Mouse (Mus musculus): ENCODE data around the gene 4933407L21Rik. TPM values are rescaled to one million over a fixed set of nuclear protein-coding genes. Genes with fewer than 3 reads are reported as not detected.

The 4933407L21Rik gene
- polyA plus RNA-seq, 1 experiment from 2014 or later: 0.29 TPM

DNA sequence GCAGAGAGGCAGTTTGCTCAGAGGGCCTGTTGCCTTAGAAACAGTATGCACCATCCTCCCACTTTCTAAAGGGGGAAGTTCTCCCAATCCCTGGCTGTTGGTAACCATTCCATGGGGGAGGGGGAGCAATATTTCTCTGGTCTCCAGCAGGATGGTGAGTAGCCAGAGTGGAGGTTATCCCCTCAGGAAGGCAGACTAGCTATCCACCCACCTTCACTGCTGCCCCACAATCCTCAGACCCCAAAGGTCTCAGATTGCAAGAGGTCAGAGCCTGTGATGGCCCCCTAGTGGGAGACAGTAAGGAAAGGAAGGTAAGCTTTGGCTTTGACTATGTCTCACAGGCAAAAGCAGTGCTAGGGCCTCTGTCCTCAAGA lies 28.9 kb upstream of the 4933407L21Rik start:
- Histone ChIP-seq H3K27me3 (no peaks in the 10 kb centered on the region), H3K4me2 (replicated peaks) (no peak overlapping the region), H3K9me3 (no peaks in the 10 kb centered on the region), H3K36me3 (peaks cover 16% of the 10 kb centered on the region), H3K9ac (no peak overlapping the region), H3K4me1 (peaks cover 64% of the 10 kb centered on the region), H3K27ac (no peak overlapping the region), H3K4me3 (no peak overlapping the region)
- no peak for ATAC-seq (ENCODE audit: insufficient number of reproducible peaks, insufficient read depth, low FRiP score, low TSS enrichment)

GRCm38 (mm10) chr1:85900521-85901333 lies 27.6 kb upstream of the 4933407L21Rik start:
- Histone ChIP-seq H3K27ac (peak overlapping the region; percentile 31; the same call in 1 of the 2 replicates), H3K9me3 (no peaks in the 10 kb centered on the region), H3K36me3 (peaks cover 28% of the 10 kb centered on the region), H3K4me1 (peaks cover 62% of the 10 kb centered on the region), H3K4me2 (replicated peaks) (no peak overlapping the region), H3K9ac (no peak overlapping the region), H3K4me3 (no peak overlapping the region), H3K27me3 (no peaks in the 10 kb centered on the region)
- WGBS: 72% methylated on average over 7 of the region's 7 CpGs
- ATAC-seq (ENCODE audit: insufficient number of reproducible peaks, insufficient read depth, low FRiP score, low TSS enrichment): no peak

DNA sequence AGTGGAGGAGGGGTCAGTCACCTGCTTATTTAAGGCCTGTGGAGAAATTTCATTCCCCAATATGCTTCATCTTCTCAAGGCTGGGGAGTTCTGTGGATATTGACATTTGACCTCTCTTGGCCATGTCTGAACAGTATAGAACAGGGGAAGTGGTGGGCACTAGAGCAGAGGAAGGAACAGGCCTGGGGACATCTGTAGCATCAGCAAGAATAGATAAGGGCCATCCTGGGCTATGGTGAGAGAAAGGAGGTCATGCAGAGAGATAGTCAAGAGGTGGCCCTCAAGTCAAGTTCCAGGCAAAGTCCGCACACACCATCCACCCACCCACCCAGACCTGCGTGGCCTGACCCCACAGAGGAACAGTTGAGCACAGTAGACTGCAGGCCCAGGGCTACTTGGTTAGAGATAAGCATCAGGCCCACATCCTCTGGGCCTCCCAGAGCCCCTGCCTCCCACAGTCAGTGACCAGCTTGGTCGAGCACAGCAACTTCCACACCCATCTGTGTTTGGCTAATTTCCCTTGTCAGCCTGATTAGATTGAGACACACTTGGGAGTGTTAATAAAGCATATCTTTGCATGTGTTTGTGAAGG lies 26.7 kb upstream of the 4933407L21Rik start:
- Histone ChIP-seq H3K9ac (no peak overlapping the region), H3K4me2 (replicated peaks) (peak overlapping the region; percentile 9; the same call in 1 of the 2 replicates), H3K36me3 (peaks cover 37% of the 10 kb centered on the region), H3K9me3 (no peaks in the 10 kb centered on the region), H3K27me3 (no peaks in the 10 kb centered on the region), H3K27ac (0 out of 2 replicates have a peak overlapping the region, but pooled peaks have one; percentile 13), H3K4me3 (no peak overlapping the region), H3K4me1 (peaks cover 54% of the 10 kb centered on the region)
- whole genome bisulfite sequencing: 61% methylated on average over 3 of the region's 3 CpGs
- peak; percentile 2; the same call in 1 of the 2 replicates for ATAC-seq (ENCODE audit: insufficient number of reproducible peaks, insufficient read depth, low FRiP score, low TSS enrichment)

- H3K27ac ChIP-seq: no peak overlapping the region
- H3K4me1 ChIP-seq: peaks cover 48% of the 10 kb centered on the region
- no peak overlapping the region for H3K4me2 ChIP-seq (replicated peaks)
- no peaks in the 10 kb centered on the region for H3K9me3 ChIP-seq
- no peaks in the 10 kb centered on the region for H3K27me3 ChIP-seq
- 40% methylated on average over 7 of the region's 7 CpGs for WGBS
- H3K36me3 ChIP-seq: peaks cover 42% of the 10 kb centered on the region
- H3K9ac ChIP-seq: no peak overlapping the region
- peak; percentile 54; the same call in 1 of the 2 replicates for ATAC-seq (ENCODE audit: insufficient number of reproducible peaks, insufficient read depth, low FRiP score, low TSS enrichment)
- H3K4me3 ChIP-seq: no peak overlapping the region
Observed at GRCm38 (mm10) chr1:85902108-85902561, 26.1 kb upstream of the 4933407L21Rik start.

- no peak overlapping the region for H3K4me2 ChIP-seq (replicated peaks)
- H3K36me3 ChIP-seq: peaks cover 72% of the 10 kb centered on the region
- H3K9me3 ChIP-seq: no peaks in the 10 kb centered on the region
- peaks cover 6% of the 10 kb centered on the region for H3K4me1 ChIP-seq
- no peaks in the 10 kb centered on the region for H3K27me3 ChIP-seq
- no peak overlapping the region for H3K4me3 ChIP-seq
- WGBS: 92% methylated on average over 12 of the region's 12 CpGs
- H3K27ac ChIP-seq: no peak overlapping the region
- no peak overlapping the region for H3K9ac ChIP-seq
- no peak; the same call in 1 of the 2 replicates for ATAC-seq (ENCODE audit: insufficient number of reproducible peaks, insufficient read depth, low FRiP score, low TSS enrichment)
Observed at GRCm38 (mm10) chr1:85906892-85907291, 21.4 kb upstream of the 4933407L21Rik start.

- WGBS: 68% methylated on average over 13 of the region's 13 CpGs
- no peak overlapping the region for H3K4me3 ChIP-seq
- H3K27ac ChIP-seq: no peak overlapping the region
- no peak for ATAC-seq (ENCODE audit: insufficient number of reproducible peaks, insufficient read depth, low FRiP score, low TSS enrichment)
- no peak overlapping the region for H3K4me2 ChIP-seq (replicated peaks)
- no peak overlapping the region for H3K9ac ChIP-seq
- peaks cover 60% of the 10 kb centered on the region for H3K36me3 ChIP-seq
- no peaks in the 10 kb centered on the region for H3K4me1 ChIP-seq
- no peaks in the 10 kb centered on the region for H3K27me3 ChIP-seq
- H3K9me3 ChIP-seq: no peaks in the 10 kb centered on the region
Observed at GRCm38 (mm10) chr1:85908754-85909590, 19.3 kb upstream of the 4933407L21Rik start.

DNA sequence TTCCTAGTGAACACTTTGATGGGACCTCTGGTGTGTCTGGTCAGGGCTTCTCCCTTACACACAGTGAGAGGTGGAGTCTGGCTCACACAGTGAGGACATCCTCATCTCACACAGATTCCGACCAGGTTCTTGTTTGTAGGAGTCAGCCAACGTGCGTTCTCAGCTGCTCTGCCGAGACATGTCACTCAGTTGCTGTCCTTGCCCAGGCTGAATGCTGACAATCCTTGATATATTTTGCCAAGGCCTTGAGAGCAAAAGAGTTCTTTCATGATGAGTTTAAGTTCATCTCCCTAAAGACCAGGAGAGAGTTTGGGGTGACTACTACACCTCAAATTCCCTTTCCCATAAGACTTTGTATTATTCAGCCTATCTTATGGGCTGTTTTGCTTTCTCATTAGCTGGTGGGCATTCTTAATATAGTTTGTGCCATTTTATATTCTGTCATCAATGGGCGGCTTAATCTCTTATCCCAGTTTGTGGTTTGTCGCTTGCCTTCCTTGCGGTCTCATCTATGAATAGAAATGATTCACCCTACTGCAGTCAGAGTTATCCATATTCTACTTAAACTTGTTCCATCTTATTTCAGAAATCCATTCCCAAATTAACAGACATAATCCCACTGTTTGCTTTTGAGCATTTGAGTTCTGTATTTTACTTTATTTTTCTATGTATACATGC lies 15.1 kb upstream of the 4933407L21Rik start:
- Histone ChIP-seq H3K9ac (no peak overlapping the region), H3K4me2 (replicated peaks) (no peak overlapping the region), H3K36me3 (peaks cover 19% of the 10 kb centered on the region), H3K27me3 (no peaks in the 10 kb centered on the region), H3K27ac (no peak overlapping the region), H3K4me3 (no peak overlapping the region), H3K9me3 (no peaks in the 10 kb centered on the region), H3K4me1 (peaks cover 6% of the 10 kb centered on the region; the same call in 1 of the 2 replicates)
- WGBS: 89% methylated on average over 7 of the region's 7 CpGs
- no peak for ATAC-seq (ENCODE audit: insufficient number of reproducible peaks, insufficient read depth, low FRiP score, low TSS enrichment)

- Histone ChIP-seq H3K27ac (no peak overlapping the region), H3K4me2 (replicated peaks) (no peak overlapping the region), H3K27me3 (no peaks in the 10 kb centered on the region), H3K4me1 (peaks cover 6% of the 10 kb centered on the region; the same call in 1 of the 2 replicates), H3K36me3 (0 out of 2 replicates have a peak, but pooled peaks cover under 1% of the 10 kb centered on the region), H3K4me3 (no peak overlapping the region), H3K9me3 (no peaks in the 10 kb centered on the region), H3K9ac (no peak overlapping the region)
- ATAC-seq (ENCODE audit: insufficient number of reproducible peaks, insufficient read depth, low FRiP score, low TSS enrichment): no peak
Observed at GRCm38 (mm10) chr1:85915890-85916289, 12.4 kb upstream of the 4933407L21Rik start.

DNA sequence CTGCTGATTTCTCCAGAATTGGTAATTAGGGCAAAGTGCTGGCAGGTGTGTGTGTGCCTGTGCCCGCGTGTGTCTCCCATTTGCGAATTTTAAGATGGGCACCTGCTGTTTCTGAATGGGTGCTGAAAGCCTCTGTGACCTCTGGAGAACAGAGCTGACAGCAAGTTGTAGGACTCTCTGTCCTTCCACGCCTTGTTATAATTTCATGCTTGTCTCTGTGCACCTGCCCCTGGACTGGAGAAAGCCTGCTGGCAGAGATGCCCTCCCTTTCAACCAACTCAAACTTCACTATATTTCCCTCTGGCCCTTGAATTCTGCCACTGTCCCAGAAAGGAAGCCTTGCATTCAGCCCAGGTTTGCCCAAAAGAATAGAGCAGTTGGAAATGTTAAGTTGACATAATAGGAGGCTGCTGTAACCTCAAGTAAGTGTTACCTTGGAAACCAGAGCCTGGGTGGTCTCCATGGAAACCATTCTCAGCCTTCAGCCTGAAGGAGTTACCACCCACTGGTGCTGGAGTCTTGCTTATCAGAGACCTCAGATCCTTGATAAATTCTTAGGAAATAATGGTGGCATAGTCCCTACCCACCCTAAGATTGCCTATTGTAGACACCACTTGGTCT lies 11.3 kb upstream of the 4933407L21Rik start:
- no peaks in the 10 kb centered on the region for H3K27me3 ChIP-seq
- H3K27ac ChIP-seq: no peak overlapping the region
- no peak; the same call in 1 of the 2 replicates for ATAC-seq (ENCODE audit: insufficient number of reproducible peaks, insufficient read depth, low FRiP score, low TSS enrichment)
- H3K4me2 ChIP-seq (replicated peaks): no peak overlapping the region
- no peaks in the 10 kb centered on the region for H3K9me3 ChIP-seq
- H3K4me3 ChIP-seq: no peak overlapping the region
- no peak overlapping the region for H3K9ac ChIP-seq
- no peaks in the 10 kb centered on the region for H3K36me3 ChIP-seq
- H3K4me1 ChIP-seq: peaks cover 6% of the 10 kb centered on the region; the same call in 1 of the 2 replicates
- 51% methylated on average over 4 of the region's 4 CpGs for WGBS

GRCm38 (mm10) chr1:85919621-85920020 lies 8.7 kb upstream of the 4933407L21Rik start:
- WGBS: 65% methylated on average over 7 of the region's 7 CpGs
- no peak overlapping the region for H3K9ac ChIP-seq
- no peak overlapping the region for H3K4me3 ChIP-seq
- no peak for ATAC-seq (ENCODE audit: insufficient number of reproducible peaks, insufficient read depth, low FRiP score, low TSS enrichment)
- H3K9me3 ChIP-seq: no peaks in the 10 kb centered on the region
- H3K27ac ChIP-seq: no peak overlapping the region
- no peak overlapping the region for H3K4me2 ChIP-seq (replicated peaks)
- no peaks in the 10 kb centered on the region for H3K27me3 ChIP-seq
- H3K4me1 ChIP-seq: peaks cover 6% of the 10 kb centered on the region; the same call in 1 of the 2 replicates
- H3K36me3 ChIP-seq: no peaks in the 10 kb centered on the region

DNA sequence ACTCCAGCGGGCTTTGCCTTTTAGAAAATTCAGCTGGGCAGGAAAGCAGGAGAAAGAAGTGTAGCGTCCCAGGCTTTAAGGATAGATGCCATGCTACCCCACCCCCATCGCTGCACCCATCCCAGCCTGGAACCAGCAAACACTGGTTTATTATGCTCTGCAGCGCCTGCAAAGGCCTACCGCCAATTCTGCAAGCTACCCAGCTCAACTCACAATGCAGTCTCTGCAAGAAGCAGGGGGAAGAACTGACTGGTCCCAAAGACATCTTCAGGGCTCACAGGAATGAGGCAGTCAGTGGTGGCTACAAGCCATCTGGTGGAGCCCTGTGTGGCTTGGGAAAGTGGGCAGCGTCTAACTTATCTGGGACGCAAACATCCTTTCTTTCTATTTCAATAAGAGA lies 6.6 kb upstream of the 4933407L21Rik start:
- Histone ChIP-seq H3K4me1 (peaks cover 6% of the 10 kb centered on the region; the same call in 1 of the 2 replicates), H3K4me3 (no peak overlapping the region), H3K4me2 (replicated peaks) (no peak overlapping the region), H3K27ac (no peak overlapping the region), H3K9me3 (no peaks in the 10 kb centered on the region), H3K36me3 (no peaks in the 10 kb centered on the region), H3K9ac (no peak overlapping the region), H3K27me3 (no peaks in the 10 kb centered on the region)
- WGBS: 88% methylated on average over 7 of the region's 7 CpGs
- ATAC-seq (ENCODE audit: insufficient number of reproducible peaks, insufficient read depth, low FRiP score, low TSS enrichment): no peak

Measured in embryonic facial prominence, embryonic 12.5 days (tissue).